Mouse (Mus musculus): Measurements from ENCODE around the gene Cog5.
"Not testable (repeated sequence)": the region's sequence is repeated elsewhere in the genome, so short reads cannot be mapped to it uniquely, and the experiment has no call there.

Gene Cog5

GRCm38 (mm10) chr12:31654197-31654964 lies at the start of gene Cog5, which contains the start of gene Dus4l:
TSS of gene Cog5 (plus strand) at chr12:31654869.
TSS of gene Dus4l (minus strand) at chr12:31654826.
- peak; percentile 98 for DNase-seq (ENCODE audit: low spot score)

GRCm38 (mm10) chr12:31604894-31605293 lies 49.8 kb upstream of the Cog5 start:
- DNase-seq (ENCODE audit: low spot score): no peak

GRCm38 (mm10) chr12:31608138-31608537 lies 46.5 kb upstream of the Cog5 start:
- no peak for DNase-seq (ENCODE audit: low spot score)

GRCm38 (mm10) chr12:31613353-31613752 lies 41.3 kb upstream of the Cog5 start:
- no peak for DNase-seq (ENCODE audit: low spot score)

- no peak for DNase-seq (ENCODE audit: low spot score)
Observed at GRCm38 (mm10) chr12:31620106-31620505, 34.6 kb upstream of the Cog5 start.

- no peak for DNase-seq (ENCODE audit: low spot score)
Observed at GRCm38 (mm10) chr12:31625016-31625415, 29.7 kb upstream of the Cog5 start.

- not testable (repeated sequence) for DNase-seq (ENCODE audit: low spot score)
Observed at GRCm38 (mm10) chr12:31628396-31628795, 26.3 kb upstream of the Cog5 start.

GRCm38 (mm10) chr12:31633970-31634342 lies 20.7 kb upstream of the Cog5 start:
- DNase-seq (ENCODE audit: low spot score): peak; percentile 8

GRCm38 (mm10) chr12:31634343-31635239 lies 20.1 kb upstream of the Cog5 start, which contains the start of gene Bcap29:
TSS of gene Bcap29 (minus strand) at chr12:31634658.
- peak; percentile 74 for DNase-seq (ENCODE audit: low spot score)

GRCm38 (mm10) chr12:31635240-31635607 lies 19.4 kb upstream of the Cog5 start:
- no peak for DNase-seq (ENCODE audit: low spot score)

- DNase-seq (ENCODE audit: low spot score): no peak
Observed at GRCm38 (mm10) chr12:31653611-31654010, 1.1 kb upstream of the Cog5 start.

GRCm38 (mm10) chr12:31654965-31655477 lies 352 bp downstream of the Cog5 start:
- DNase-seq (ENCODE audit: low spot score): no peak

GRCm38 (mm10) chr12:31656841-31657240 lies 2.2 kb downstream of the Cog5 start:
- DNase-seq (ENCODE audit: low spot score): no peak

- DNase-seq (ENCODE audit: low spot score): no peak
Observed at GRCm38 (mm10) chr12:31665999-31666398, 11.3 kb downstream of the Cog5 start.

- no peak for DNase-seq (ENCODE audit: low spot score)
Observed at GRCm38 (mm10) chr12:31667187-31667586, 12.5 kb downstream of the Cog5 start.

GRCm38 (mm10) chr12:31686679-31687078 lies 32.0 kb downstream of the Cog5 start:
- DNase-seq (ENCODE audit: low spot score): no peak

GRCm38 (mm10) chr12:31693278-31693677 lies 38.6 kb downstream of the Cog5 start:
- no peak for DNase-seq (ENCODE audit: low spot score)

- DNase-seq (ENCODE audit: low spot score): no peak
Observed at GRCm38 (mm10) chr12:31700623-31701347, 46.1 kb downstream of the Cog5 start.

GRCm38 (mm10) chr12:31701411-31701810 lies 46.7 kb downstream of the Cog5 start:
- DNase-seq (ENCODE audit: low spot score): no peak

- no peak for DNase-seq (ENCODE audit: low spot score)
Observed at GRCm38 (mm10) chr12:31703904-31704303, 49.2 kb downstream of the Cog5 start.

- no peak for DNase-seq (ENCODE audit: low spot score)
Observed at GRCm38 (mm10) chr12:31706168-31706567, 51.5 kb downstream of the Cog5 start.

- DNase-seq (ENCODE audit: low spot score): no peak
Observed at GRCm38 (mm10) chr12:31707531-31707930, 52.9 kb downstream of the Cog5 start.
